Mouse (Mus musculus): ENCODE measurements around the gene Mtfp1. TPM values are rescaled to one million over a fixed set of nuclear protein-coding genes. Genes with fewer than 3 reads are reported as not detected.
A peak's percentile ranks its signal among the peaks of the same experiment; 100 is the strongest.

Mtfp1 gene
- total and polyA plus RNA-seq, 2 experiments from 2014 or later: 17.7 to 20.4 TPM

- no peaks in the 10 kb centered on the region for H3K9me3 ChIP-seq (ENCODE audit: low read length)
- H3K4me1 ChIP-seq (ENCODE audit: insufficient read depth, low read length): no peaks in the 10 kb centered on the region
- no peaks in the 10 kb centered on the region for H3K27me3 ChIP-seq (ENCODE audit: insufficient read depth, low read length)
- no peak overlapping the region for H3K9ac ChIP-seq (replicated peaks; ENCODE audit: low read length)
- no peak overlapping the region for H3K4me2 ChIP-seq (ENCODE audit: low read depth, low read length)
- WGBS: 87% methylated on average over 6 of the region's 6 CpGs
- no peak for TF ChIP-seq CTCF (IDR thresholded peaks at IDR 0.05; ENCODE audit: low read depth)
- H3K4me3 ChIP-seq (ENCODE audit: low read length): no peak overlapping the region
- peaks cover 10% of the 10 kb centered on the region; the same call in 1 of the 2 replicates for H3K36me3 ChIP-seq (ENCODE audit: insufficient read depth, low read length)
- no peak overlapping the region for H3K27ac ChIP-seq
- DNase-seq (ENCODE audit: low spot score): no peak
- ATAC-seq: no peak
These were observed 10.2 kb upstream of the Mtfp1 start for GRCm38 (mm10) chr11:4105444-4105843.

GRCm38 (mm10) chr11:4104989-4105388 lies 9.7 kb upstream of the Mtfp1 start:
- WGBS: 84% methylated on average over 5 of the region's 5 CpGs
- ATAC-seq (no peak), DNase-seq (ENCODE audit: low spot score) (no peak)
- Histone ChIP-seq H3K27me3 (ENCODE audit: insufficient read depth, low read length) (no peaks in the 10 kb centered on the region), H3K9ac (replicated peaks; ENCODE audit: low read length) (no peak overlapping the region), H3K4me1 (ENCODE audit: insufficient read depth, low read length) (no peaks in the 10 kb centered on the region), H3K9me3 (ENCODE audit: low read length) (no peaks in the 10 kb centered on the region), H3K4me2 (ENCODE audit: low read depth, low read length) (no peak overlapping the region), H3K36me3 (ENCODE audit: insufficient read depth, low read length) (peaks cover 6% of the 10 kb centered on the region; the same call in 1 of the 2 replicates), H3K4me3 (ENCODE audit: low read length) (no peak overlapping the region), H3K27ac (no peak overlapping the region)
- no peak for TF ChIP-seq CTCF (IDR thresholded peaks at IDR 0.05; ENCODE audit: low read depth)

- H3K9ac ChIP-seq (replicated peaks; ENCODE audit: low read length): no peak overlapping the region
- ATAC-seq (no peak), DNase-seq (ENCODE audit: low spot score) (no peak)
- no peak overlapping the region for H3K27ac ChIP-seq
- WGBS: 85% methylated on average over 14 of the region's 14 CpGs
- H3K4me2 ChIP-seq (ENCODE audit: low read depth, low read length): no peak overlapping the region
- H3K4me3 ChIP-seq (ENCODE audit: low read length): no peak overlapping the region
- H3K9me3 ChIP-seq (ENCODE audit: low read length): no peaks in the 10 kb centered on the region
- peaks cover 5% of the 10 kb centered on the region; the same call in 1 of the 2 replicates for H3K36me3 ChIP-seq (ENCODE audit: insufficient read depth, low read length)
- H3K27me3 ChIP-seq (ENCODE audit: insufficient read depth, low read length): no peaks in the 10 kb centered on the region
- no peak for TF ChIP-seq CTCF (IDR thresholded peaks at IDR 0.05; ENCODE audit: low read depth)
- no peaks in the 10 kb centered on the region for H3K4me1 ChIP-seq (ENCODE audit: insufficient read depth, low read length)
These were observed 8.3 kb upstream of the Mtfp1 start for GRCm38 (mm10) chr11:4103522-4103921.

- no peak overlapping the region for H3K9ac ChIP-seq (replicated peaks; ENCODE audit: low read length)
- no peak overlapping the region for H3K27ac ChIP-seq
- H3K27me3 ChIP-seq (ENCODE audit: insufficient read depth, low read length): no peaks in the 10 kb centered on the region
- H3K4me1 ChIP-seq (ENCODE audit: insufficient read depth, low read length): peaks cover 6% of the 10 kb centered on the region; the same call in 1 of the 2 replicates
- TF ChIP-seq CTCF (IDR thresholded peaks at IDR 0.05; ENCODE audit: low read depth): no peak
- 83% methylated on average over 5 of the region's 5 CpGs for WGBS
- H3K4me2 ChIP-seq (ENCODE audit: low read depth, low read length): no peak overlapping the region
- ATAC-seq (no peak), DNase-seq (ENCODE audit: low spot score) (no peak)
- H3K36me3 ChIP-seq (ENCODE audit: insufficient read depth, low read length): no peaks in the 10 kb centered on the region; the same call in 1 of the 2 replicates
- no peaks in the 10 kb centered on the region for H3K9me3 ChIP-seq (ENCODE audit: low read length)
- H3K4me3 ChIP-seq (ENCODE audit: low read length): no peak overlapping the region
These were observed 6.6 kb upstream of the Mtfp1 start for GRCm38 (mm10) chr11:4101851-4102250.

- Histone ChIP-seq H3K27ac (peak overlapping the region; percentile 57; the same call in 1 of the 2 replicates), H3K4me3 (ENCODE audit: low read length) (no peak overlapping the region), H3K4me1 (ENCODE audit: insufficient read depth, low read length) (peaks cover 14% of the 10 kb centered on the region; the same call in 1 of the 2 replicates), H3K36me3 (ENCODE audit: insufficient read depth, low read length) (no peaks in the 10 kb centered on the region; the same call in 1 of the 2 replicates), H3K27me3 (ENCODE audit: insufficient read depth, low read length) (no peaks in the 10 kb centered on the region), H3K9me3 (ENCODE audit: low read length) (no peaks in the 10 kb centered on the region), H3K4me2 (ENCODE audit: low read depth, low read length) (no peak overlapping the region), H3K9ac (replicated peaks; ENCODE audit: low read length) (no peak overlapping the region)
- DNase-seq (ENCODE audit: low spot score) (peak; percentile 28), ATAC-seq (no peak)
- 59% methylated on average over 3 of the region's 3 CpGs for WGBS
- TF ChIP-seq CTCF (IDR thresholded peaks at IDR 0.05; ENCODE audit: low read depth): no peak
These were observed 4.2 kb upstream of the Mtfp1 start for GRCm38 (mm10) chr11:4099447-4099846.

GRCm38 (mm10) chr11:4098816-4099215 lies 3.6 kb upstream of the Mtfp1 start:
- DNase-seq (ENCODE audit: low spot score) (no peak), ATAC-seq (no peak)
- no peaks in the 10 kb centered on the region; the same call in 1 of the 2 replicates for H3K36me3 ChIP-seq (ENCODE audit: insufficient read depth, low read length)
- TF ChIP-seq CTCF (IDR thresholded peaks at IDR 0.05; ENCODE audit: low read depth): no peak
- H3K9ac ChIP-seq (replicated peaks; ENCODE audit: low read length): no peak overlapping the region
- peak overlapping the region; percentile 16; the same call in 1 of the 2 replicates for H3K27ac ChIP-seq
- H3K27me3 ChIP-seq (ENCODE audit: insufficient read depth, low read length): no peaks in the 10 kb centered on the region
- WGBS: 63% methylated on average over 7 of the region's 7 CpGs
- no peak overlapping the region for H3K4me3 ChIP-seq (ENCODE audit: low read length)
- peaks cover 14% of the 10 kb centered on the region; the same call in 1 of the 2 replicates for H3K4me1 ChIP-seq (ENCODE audit: insufficient read depth, low read length)
- H3K9me3 ChIP-seq (ENCODE audit: low read length): no peaks in the 10 kb centered on the region
- no peak overlapping the region for H3K4me2 ChIP-seq (ENCODE audit: low read depth, low read length)

- no peak overlapping the region for H3K4me2 ChIP-seq (ENCODE audit: low read depth, low read length)
- DNase-seq (ENCODE audit: low spot score): no peak
These were observed 2.9 kb upstream of the Mtfp1 start for GRCm38 (mm10) chr11:4098120-4098519.

More at GRCm38 (mm10) chr11:4098120-4098519, 2.9 kb upstream of the Mtfp1 start:
- H3K27ac ChIP-seq: no peak overlapping the region
- H3K9me3 ChIP-seq (ENCODE audit: low read length): no peaks in the 10 kb centered on the region
- H3K9ac ChIP-seq (replicated peaks; ENCODE audit: low read length): no peak overlapping the region
- peak; percentile 25; the same call in 1 of the 2 replicates for TF ChIP-seq CTCF (IDR thresholded peaks at IDR 0.05; ENCODE audit: low read depth)
- ATAC-seq: no peak
- H3K36me3 ChIP-seq (ENCODE audit: insufficient read depth, low read length): no peaks in the 10 kb centered on the region; the same call in 1 of the 2 replicates
- H3K4me1 ChIP-seq (ENCODE audit: insufficient read depth, low read length): peaks cover 14% of the 10 kb centered on the region; the same call in 1 of the 2 replicates
- no peaks in the 10 kb centered on the region for H3K27me3 ChIP-seq (ENCODE audit: insufficient read depth, low read length)
- H3K4me3 ChIP-seq (ENCODE audit: low read length): no peak overlapping the region
- WGBS: 60% methylated on average over 8 of the region's 8 CpGs

All from hindbrain, postnatal 0 days (tissue).